Mouse (Mus musculus) forebrain, embryonic 13.5 days (tissue): ENCODE data around the gene Pla1a. TPM values are rescaled to one million over a fixed set of nuclear protein-coding genes. Genes with fewer than 3 reads are reported as not detected.

Source experiments
- ATAC-seq: fragments of 200-750 bp; cut with Nextera tagmentation; 2 replicates; pipeline ENCODE4 v1.8.0; 2017
- H3K27ac ChIP-seq: fragments of 300-500 bp; sonication (generic); 2 replicates; pipeline ENCODE4 v1.5.1; 2015; ENCODE audit warnings: inconsistent platforms, mild to moderate bottlenecking, moderate library complexity
- H3K27me3 ChIP-seq: fragments of 300-500 bp; sonication (generic); 2 replicates; pipeline ENCODE4 v1.6.1; 2015; ENCODE audit warnings: mild to moderate bottlenecking, inconsistent platforms
- H3K36me3 ChIP-seq: fragments of 300-500 bp; sonication (generic); 2 replicates; pipeline ENCODE4 v1.6.1; 2015; ENCODE audit warnings: mild to moderate bottlenecking, inconsistent platforms; ENCODE audit not compliant: poor library complexity, severe bottlenecking
- H3K4me1 ChIP-seq: fragments of 300-500 bp; sonication (generic); 2 replicates; pipeline ENCODE4 v1.6.1; 2015; ENCODE audit warnings: inconsistent platforms
- H3K4me2 ChIP-seq: fragments of 300-500 bp; sonication (generic); 2 replicates; pipeline ENCODE4 v1.6.1; 2015; ENCODE audit warnings: inconsistent platforms, mild to moderate bottlenecking, moderate library complexity
- H3K4me3 ChIP-seq: fragments of 300-500 bp; sonication (generic); 2 replicates; pipeline ENCODE4 v1.5.1; 2015; ENCODE audit warnings: mild to moderate bottlenecking, inconsistent platforms
- H3K9ac ChIP-seq: fragments of 300-500 bp; sonication (generic); 2 replicates; pipeline ENCODE4 v1.6.1; 2015; ENCODE audit warnings: mild to moderate bottlenecking, inconsistent platforms
- H3K9me3 ChIP-seq: fragments of 300-500 bp; sonication (generic); replicated peaks from 2 replicates; pipeline ENCODE4 v1.6.1; 2016; ENCODE audit warnings: inconsistent platforms
- WGBS: fragments of 180-500 bp; shearing (Covaris S2); methylation state at CpG from one replicate; pipeline ENCODE4 v1.1.7; 2015; 5-methylcytosine and 5-hydroxymethylcytosine counted together
- polyA plus RNA-seq: library from polyadenylated mRNA; unstranded; fragments of >200 nt; fragmentation: Nextera tagmentation; extraction: Ambion mirVana; gene quantifications from 2 replicates; pipeline ENCODE4 v1.2.1, GENCODE M21; 2015

Gene Pla1a
- polyA plus RNA-seq, 1 experiment from 2014 or later = 0.45 TPM

DNA sequence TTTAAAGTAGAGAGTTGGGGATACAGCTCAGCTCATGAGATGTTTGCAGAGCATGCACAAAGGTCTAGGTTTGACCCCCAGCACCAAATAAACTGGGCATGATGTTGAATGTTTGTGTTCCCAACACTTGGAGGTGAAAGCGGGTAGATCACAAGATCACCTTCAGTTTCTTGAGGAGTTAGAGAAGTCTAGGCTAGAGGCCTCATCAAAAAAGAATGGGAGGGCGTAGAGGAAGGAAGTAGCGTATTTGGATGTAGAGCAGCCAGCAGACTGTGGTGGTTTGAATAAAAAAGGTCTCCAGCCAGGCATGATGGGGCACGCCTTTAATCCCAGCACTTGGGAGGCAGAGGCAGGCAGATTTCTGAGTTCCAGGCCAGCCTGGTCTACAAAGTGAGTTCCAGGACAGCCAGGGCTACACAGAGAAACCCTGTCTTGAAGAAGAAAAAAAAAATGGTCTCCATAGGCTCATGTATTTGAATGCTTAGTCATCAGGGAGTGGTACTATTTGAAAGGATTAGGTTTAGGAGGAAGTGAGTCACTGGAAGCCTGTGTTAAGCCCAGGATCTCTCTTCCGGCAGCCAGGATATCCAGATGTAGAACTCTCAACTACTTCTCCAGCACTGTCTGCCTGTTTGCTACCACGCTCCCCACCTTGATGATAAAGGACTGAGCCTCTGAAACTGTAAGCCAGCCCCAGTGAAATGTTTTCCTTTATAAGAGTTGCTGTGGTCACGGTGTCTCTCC is 10.9 kb upstream of the Pla1a start:
- ATAC-seq = no peak
- H3K4me2 ChIP-seq = no peak overlapping the region
- no peaks in the 10 kb centered on the region for H3K27me3 ChIP-seq
- no peak overlapping the region for H3K27ac ChIP-seq
- WGBS = 92% methylated on average over 7 of the region's 7 CpGs
- H3K4me1 ChIP-seq = no peaks in the 10 kb centered on the region
- no peaks in the 10 kb centered on the region for H3K9me3 ChIP-seq
- no peak overlapping the region for H3K4me3 ChIP-seq
- H3K9ac ChIP-seq = no peak overlapping the region
- H3K36me3 ChIP-seq = peaks cover 68% of the 10 kb centered on the region

DNA sequence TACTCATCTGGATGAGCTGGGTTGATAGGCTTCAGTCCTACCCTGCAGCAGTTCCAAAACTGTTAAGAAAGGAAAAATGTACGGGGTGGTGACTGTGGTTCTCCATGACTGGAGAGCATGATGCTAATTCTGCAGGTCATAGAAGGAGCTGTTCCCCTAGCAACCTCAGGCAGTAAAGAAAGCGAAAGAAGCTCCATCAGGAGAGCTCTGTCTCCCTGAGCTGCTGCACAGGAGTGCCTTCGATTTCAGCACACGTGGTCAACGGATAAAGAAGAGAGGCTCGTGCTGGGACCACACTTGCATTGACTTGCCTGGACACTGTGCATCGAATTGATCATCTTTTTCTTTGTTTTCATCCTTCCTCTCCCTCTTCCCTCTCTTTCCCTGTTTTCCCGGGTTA is 9.3 kb upstream of the Pla1a start:
- H3K27me3 ChIP-seq = no peaks in the 10 kb centered on the region
- no peak overlapping the region for H3K4me2 ChIP-seq
- H3K9me3 ChIP-seq = no peaks in the 10 kb centered on the region
- H3K9ac ChIP-seq = no peak overlapping the region
- H3K4me3 ChIP-seq = no peak overlapping the region
- peaks cover 52% of the 10 kb centered on the region for H3K36me3 ChIP-seq
- H3K27ac ChIP-seq = no peak overlapping the region
- ATAC-seq = no peak
- no peaks in the 10 kb centered on the region for H3K4me1 ChIP-seq
- 90% methylated on average over 8 of the region's 8 CpGs for WGBS

DNA sequence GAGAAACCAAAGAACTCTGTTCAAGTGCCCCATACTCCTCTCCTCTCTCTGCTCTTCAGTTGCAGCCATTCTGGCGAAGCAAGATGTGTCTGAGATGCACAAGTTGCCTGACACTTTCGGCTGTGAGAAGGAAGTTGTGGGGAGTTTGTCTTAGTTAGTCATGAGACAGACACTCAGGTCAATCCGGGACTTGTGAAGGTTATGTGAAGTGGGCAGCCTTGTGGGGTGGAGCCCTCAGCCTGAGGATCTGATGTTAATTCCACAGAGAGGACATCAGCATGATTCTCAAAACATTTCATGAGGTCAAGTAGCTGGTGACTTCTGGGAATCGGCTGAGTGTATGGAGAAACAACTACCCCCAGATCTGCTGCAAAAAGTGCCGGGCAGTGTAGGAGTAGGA is 8.7 kb upstream of the Pla1a start:
- ATAC-seq = no peak
- WGBS = 93% methylated on average over 5 of the region's 5 CpGs
- Histone ChIP-seq H3K4me3 (no peak overlapping the region), H3K4me2 (no peak overlapping the region), H3K9ac (no peak overlapping the region), H3K27ac (no peak overlapping the region), H3K27me3 (no peaks in the 10 kb centered on the region), H3K9me3 (no peaks in the 10 kb centered on the region), H3K36me3 (peaks cover 46% of the 10 kb centered on the region), H3K4me1 (no peaks in the 10 kb centered on the region)

DNA sequence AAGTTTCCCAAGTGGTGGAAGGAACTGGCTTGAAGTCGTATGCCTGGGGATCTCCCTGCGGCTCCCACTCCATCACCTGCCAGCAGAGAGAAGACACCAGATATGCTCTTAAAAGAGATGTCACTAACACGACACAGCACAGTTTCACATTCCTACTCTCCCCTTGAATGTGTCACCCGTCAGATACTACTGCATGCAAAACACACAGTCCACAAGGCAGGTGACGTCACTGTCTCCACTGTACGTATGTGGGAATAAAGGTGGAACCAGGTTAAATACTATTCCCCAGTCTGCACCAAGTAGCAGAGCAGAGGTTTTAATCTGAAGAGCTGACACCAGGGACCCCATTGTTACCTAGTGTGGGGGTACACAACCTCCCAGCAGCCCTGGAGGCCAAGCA is 7.5 kb upstream of the Pla1a start:
- Histone ChIP-seq H3K27ac (no peak overlapping the region), H3K9me3 (no peaks in the 10 kb centered on the region), H3K27me3 (no peaks in the 10 kb centered on the region), H3K4me2 (no peak overlapping the region), H3K9ac (no peak overlapping the region), H3K4me3 (no peak overlapping the region), H3K4me1 (no peaks in the 10 kb centered on the region), H3K36me3 (peaks cover 34% of the 10 kb centered on the region)
- no peak for ATAC-seq
- WGBS = 88% methylated on average over 6 of the region's 6 CpGs

DNA sequence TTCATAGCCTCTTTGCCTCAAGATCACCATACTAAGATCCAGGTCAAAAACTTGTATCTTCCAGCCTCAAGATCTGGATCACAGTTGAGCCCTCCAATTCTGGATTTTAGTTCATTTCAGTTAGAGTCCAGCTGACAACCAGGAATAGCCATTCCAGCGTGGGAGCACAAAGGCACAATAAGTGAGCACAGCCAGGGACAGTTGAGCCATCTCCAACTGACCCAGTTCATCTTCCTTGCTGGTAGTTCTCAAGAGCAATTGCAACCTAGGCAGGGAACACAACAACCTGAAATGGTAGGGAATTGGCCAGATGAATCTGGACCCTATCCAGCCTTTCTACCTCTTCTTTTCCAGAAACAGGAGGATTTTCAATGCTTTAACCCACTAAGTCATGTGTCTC is 6.2 kb upstream of the Pla1a start:
- no peak overlapping the region for H3K4me3 ChIP-seq
- H3K4me2 ChIP-seq = no peak overlapping the region
- no peaks in the 10 kb centered on the region for H3K4me1 ChIP-seq
- WGBS = 82% methylated on average over 1 of the region's 1 CpGs
- no peaks in the 10 kb centered on the region for H3K9me3 ChIP-seq
- H3K27me3 ChIP-seq = no peaks in the 10 kb centered on the region
- H3K9ac ChIP-seq = no peak overlapping the region
- H3K27ac ChIP-seq = no peak overlapping the region
- peaks cover 21% of the 10 kb centered on the region for H3K36me3 ChIP-seq
- no peak for ATAC-seq

DNA sequence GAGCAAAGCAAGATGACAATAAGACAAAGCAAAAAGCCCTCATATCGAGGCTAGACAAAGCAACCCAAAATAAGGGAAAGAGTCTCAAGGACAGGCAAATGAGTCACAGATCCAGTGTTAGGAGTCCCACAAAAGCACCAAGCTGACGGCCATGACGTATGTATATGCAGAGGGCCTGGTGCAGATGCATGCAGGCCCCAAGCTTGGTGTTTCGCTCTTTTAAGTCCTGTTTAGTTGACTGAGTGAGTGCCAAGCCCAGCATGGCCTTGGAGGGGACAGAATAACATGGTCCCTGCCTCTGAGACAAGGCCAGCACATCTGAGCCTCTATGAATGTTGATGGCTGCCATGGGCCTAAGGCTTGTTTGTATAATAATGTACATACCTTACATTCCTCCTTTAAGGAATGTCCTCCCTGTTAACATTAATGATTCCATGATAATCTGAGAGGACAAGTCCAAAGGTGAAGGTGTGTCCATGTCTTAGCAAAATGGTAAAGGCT is 1.4 kb upstream of the Pla1a start:
- Histone ChIP-seq H3K4me3 (no peak overlapping the region), H3K9me3 (no peaks in the 10 kb centered on the region), H3K9ac (no peak overlapping the region), H3K4me1 (no peaks in the 10 kb centered on the region), H3K36me3 (no peaks in the 10 kb centered on the region), H3K27me3 (no peaks in the 10 kb centered on the region), H3K27ac (no peak overlapping the region), H3K4me2 (no peak overlapping the region)
- ATAC-seq = no peak
- 85% methylated on average over 4 of the region's 4 CpGs for WGBS

DNA sequence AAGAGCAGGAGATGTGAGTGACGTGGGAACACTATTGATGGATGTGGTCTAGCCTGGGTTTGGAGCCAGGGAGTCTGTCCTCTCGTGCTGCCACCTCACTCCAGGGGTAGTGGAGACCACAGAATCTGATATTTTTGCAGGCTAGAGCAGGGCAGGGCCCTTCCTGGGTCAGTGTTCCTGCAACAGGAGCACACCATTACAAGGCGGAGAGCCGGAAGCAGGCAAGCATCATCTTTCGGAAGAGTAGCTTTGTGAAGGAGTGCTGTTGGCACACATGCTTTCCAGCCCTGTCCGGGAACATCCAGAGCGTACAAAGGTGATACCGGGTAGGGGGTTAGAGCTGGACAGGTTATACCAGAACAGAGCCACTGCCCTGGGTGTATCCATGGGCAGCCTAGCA is 569 bp upstream of the Pla1a start:
- no peak for ATAC-seq

DNA sequence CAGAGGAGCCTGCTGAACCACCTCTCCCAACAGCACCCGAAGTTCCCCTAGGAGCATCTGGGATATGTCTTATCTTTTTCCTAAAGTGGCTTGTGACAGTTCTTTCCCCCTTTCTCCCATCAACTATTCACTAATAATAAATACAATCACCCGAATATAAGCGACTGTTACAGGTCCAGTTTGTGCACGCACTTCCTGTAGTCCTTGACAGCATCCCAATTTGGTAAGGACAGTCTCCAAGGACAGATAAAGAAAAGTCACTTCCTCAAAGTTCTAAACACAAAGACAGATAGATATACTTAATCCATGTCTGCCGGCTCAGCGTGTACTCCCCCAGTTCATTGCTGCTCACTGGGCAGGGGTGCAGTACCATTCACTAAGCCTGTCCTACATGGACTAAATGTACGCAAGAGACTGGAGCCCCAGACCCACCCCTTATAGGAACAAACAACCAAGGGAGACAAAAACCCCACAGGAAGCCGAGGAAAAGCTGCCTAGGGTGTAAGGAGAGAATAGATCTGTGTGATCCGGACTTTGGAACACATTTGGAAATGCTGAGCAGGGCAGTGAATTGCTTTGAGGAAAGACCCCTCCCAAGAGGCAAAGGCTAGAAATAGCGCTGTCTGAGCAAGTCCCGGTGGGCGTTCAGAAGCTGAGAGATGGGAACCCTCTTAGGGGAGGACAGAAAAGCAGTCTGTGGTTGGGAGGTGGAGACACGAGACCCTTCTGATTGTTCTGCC is 1.3 kb downstream of the Pla1a start:
- 38% methylated on average over 13 of the region's 13 CpGs for WGBS

More for the DNA sequence above, 569 bp upstream of the Pla1a start:
- no peaks in the 10 kb centered on the region for H3K27me3 ChIP-seq
- 89% methylated on average over 8 of the region's 8 CpGs for WGBS
- no peak overlapping the region for H3K27ac ChIP-seq
- no peak overlapping the region for H3K9ac ChIP-seq
- no peaks in the 10 kb centered on the region for H3K4me1 ChIP-seq
- no peak overlapping the region for H3K4me2 ChIP-seq
- H3K4me3 ChIP-seq = no peak overlapping the region
- no peaks in the 10 kb centered on the region for H3K9me3 ChIP-seq
- H3K36me3 ChIP-seq = no peaks in the 10 kb centered on the region

DNA sequence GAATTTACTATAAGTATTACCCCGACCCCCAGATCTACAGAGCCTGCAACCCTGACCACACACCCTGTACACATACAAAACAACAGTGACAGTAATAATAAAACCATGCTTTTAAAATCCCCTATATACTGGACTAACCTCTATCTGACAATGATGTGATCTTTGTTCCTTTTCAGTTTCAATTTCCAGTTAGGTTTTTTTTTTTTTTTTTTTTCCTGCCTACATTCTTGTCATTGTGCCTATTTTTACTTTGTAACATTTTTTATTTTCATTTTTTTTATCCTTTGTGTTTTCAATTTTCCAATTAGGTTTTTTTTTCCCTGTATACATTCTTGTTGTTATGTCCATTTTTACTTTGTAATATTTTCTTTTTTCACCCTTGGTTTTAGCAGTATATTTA is 7.1 kb downstream of the Pla1a start:
- Histone ChIP-seq H3K4me3 (no peak overlapping the region), H3K27me3 (no peaks in the 10 kb centered on the region), H3K36me3 (no peaks in the 10 kb centered on the region), H3K27ac (no peak overlapping the region), H3K4me1 (no peaks in the 10 kb centered on the region), H3K9me3 (no peaks in the 10 kb centered on the region), H3K4me2 (no peak overlapping the region), H3K9ac (no peak overlapping the region)
- WGBS = 92% methylated on average over 1 of the region's 1 CpGs
- no peak for ATAC-seq

More for the DNA sequence above, 1.3 kb downstream of the Pla1a start:
- H3K4me2 ChIP-seq = no peak overlapping the region
- H3K27ac ChIP-seq = no peak overlapping the region
- H3K4me1 ChIP-seq = no peaks in the 10 kb centered on the region
- H3K9me3 ChIP-seq = no peaks in the 10 kb centered on the region
- H3K27me3 ChIP-seq = no peaks in the 10 kb centered on the region
- no peaks in the 10 kb centered on the region for H3K36me3 ChIP-seq
- no peak overlapping the region for H3K9ac ChIP-seq
- no peak for ATAC-seq
- H3K4me3 ChIP-seq = no peak overlapping the region

DNA sequence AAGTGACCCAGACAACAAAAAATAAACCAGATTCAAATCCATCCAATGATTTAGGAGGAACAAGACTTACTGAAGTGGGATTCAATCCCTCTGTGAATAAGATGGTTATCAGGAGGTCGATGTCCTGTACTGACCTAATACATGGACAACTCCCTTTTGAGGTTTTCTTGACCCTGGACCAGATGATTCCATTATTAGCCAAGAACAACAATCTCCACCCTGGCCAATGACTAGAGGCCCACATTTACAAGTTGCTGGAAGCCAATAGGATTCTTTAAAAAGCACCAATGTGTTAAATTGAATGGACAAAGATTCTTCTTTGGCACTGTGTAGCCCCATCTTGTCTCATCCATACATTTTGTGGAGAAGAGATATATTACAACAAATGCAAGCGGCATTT is 7.6 kb downstream of the Pla1a start:
- H3K9me3 ChIP-seq = no peaks in the 10 kb centered on the region
- no peaks in the 10 kb centered on the region for H3K36me3 ChIP-seq
- WGBS = 84% methylated on average over 2 of the region's 2 CpGs
- no peak for ATAC-seq
- no peak overlapping the region for H3K27ac ChIP-seq
- H3K4me2 ChIP-seq = no peak overlapping the region
- H3K4me3 ChIP-seq = no peak overlapping the region
- H3K9ac ChIP-seq = no peak overlapping the region
- H3K4me1 ChIP-seq = no peaks in the 10 kb centered on the region
- no peaks in the 10 kb centered on the region for H3K27me3 ChIP-seq

DNA sequence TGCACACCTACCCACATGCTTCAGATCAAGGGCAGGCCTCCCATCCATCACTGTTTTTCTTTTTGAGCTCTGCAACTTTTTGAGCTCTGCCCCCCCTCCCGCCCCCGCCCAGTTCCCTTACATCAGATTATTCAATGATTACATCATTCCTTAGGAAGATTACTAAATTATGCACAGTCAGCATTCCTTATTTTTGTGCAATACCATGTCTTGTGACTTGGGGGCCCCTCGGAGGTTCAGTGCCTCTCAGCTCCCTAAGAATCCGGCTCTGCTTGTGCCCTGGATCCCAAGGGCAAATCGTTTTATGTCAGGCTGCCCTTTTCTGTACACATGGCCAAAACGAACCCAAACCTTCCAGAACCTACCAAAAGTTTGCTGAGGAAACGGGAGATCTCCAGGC is 18.0 kb downstream of the Pla1a start:
- no peak overlapping the region for H3K4me3 ChIP-seq
- H3K36me3 ChIP-seq = no peaks in the 10 kb centered on the region
- H3K27me3 ChIP-seq = no peaks in the 10 kb centered on the region
- H3K9me3 ChIP-seq = no peaks in the 10 kb centered on the region
- no peak overlapping the region for H3K4me2 ChIP-seq
- H3K4me1 ChIP-seq = no peaks in the 10 kb centered on the region
- ATAC-seq = no peak
- H3K9ac ChIP-seq = no peak overlapping the region
- H3K27ac ChIP-seq = no peak overlapping the region
- WGBS = 83% methylated on average over 7 of the region's 7 CpGs

DNA sequence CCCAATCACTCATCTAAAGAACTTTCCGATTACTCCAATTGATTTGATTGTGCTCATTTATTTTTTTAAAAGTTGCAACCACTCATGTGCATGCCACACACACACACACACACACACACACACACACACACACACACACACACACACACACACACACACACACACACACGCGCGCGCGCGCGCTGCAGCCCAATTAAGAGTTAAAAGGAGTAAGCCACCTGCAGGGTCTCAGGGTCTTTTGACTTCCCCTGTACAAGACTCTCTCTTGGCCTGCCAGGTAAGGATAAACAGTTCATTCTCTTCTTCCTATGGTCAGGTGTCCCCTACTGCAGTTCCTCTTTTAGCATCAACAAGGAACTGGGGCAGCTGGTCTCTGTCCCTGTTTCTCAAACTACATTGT is 24.5 kb downstream of the Pla1a start:
- Histone ChIP-seq H3K4me1 (no peaks in the 10 kb centered on the region), H3K9me3 (no peaks in the 10 kb centered on the region), H3K27ac (no peak overlapping the region), H3K4me3 (no peak overlapping the region), H3K36me3 (no peaks in the 10 kb centered on the region), H3K27me3 (no peaks in the 10 kb centered on the region), H3K9ac (no peak overlapping the region), H3K4me2 (no peak overlapping the region)
- 90% methylated on average over 8 of the region's 8 CpGs for WGBS
- no peak for ATAC-seq
